Mouse (Mus musculus): ENCODE data around the gene Fancm.

GRCm38 (mm10) chr12:65072911-65073610, 2.3 kb upstream of the Fancm start:
- TF ChIP-seq CTCF (IDR thresholded peaks at IDR 0.05; ENCODE audit: low read depth, low read length) (no peak), EP300 (IDR thresholded peaks at IDR 0.05; ENCODE audit: insufficient read depth, low read depth, low read length) (no peak)
